Mouse (Mus musculus) cerebellum, postnatal 14 days (tissue): ENCODE data around the gene Elob.
A peak's percentile ranks its signal among the peaks of the same experiment; 100 is the strongest.

ENCODE experiments used
- DNase-seq, 2 experiments: peaks; one replicate each; pipeline ENCODE4 v3.0.0; 2021; ENCODE audit warnings: mixed read lengths in 2 of 2

Elob gene

DNA sequence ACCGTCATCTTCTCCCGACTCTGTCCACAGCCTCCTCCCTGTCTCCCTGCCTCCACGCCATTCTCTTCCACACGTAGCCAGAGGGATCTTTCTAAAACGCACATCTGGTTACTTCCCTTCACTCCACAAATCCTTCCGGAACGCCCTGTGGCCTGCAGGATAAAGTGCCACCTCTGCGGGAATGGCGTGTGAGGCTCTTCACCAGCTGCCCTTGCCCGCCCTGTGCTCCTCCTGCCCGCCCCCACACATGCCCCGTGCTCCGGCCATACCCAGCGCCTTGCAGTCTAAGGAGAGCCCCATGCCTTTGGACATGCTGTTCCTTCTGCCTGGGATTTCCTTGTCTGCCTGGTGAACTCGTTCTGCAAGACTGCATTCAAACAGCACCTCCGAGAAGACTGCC lies 5.9 kb downstream of the Elob start:
- no peak for DNase-seq

GRCm38 (mm10) chr17:23822094-23822493 lies 6.8 kb downstream of the Elob start:
- peak in 1 of 2 experiments; percentile 35 for DNase-seq

DNA sequence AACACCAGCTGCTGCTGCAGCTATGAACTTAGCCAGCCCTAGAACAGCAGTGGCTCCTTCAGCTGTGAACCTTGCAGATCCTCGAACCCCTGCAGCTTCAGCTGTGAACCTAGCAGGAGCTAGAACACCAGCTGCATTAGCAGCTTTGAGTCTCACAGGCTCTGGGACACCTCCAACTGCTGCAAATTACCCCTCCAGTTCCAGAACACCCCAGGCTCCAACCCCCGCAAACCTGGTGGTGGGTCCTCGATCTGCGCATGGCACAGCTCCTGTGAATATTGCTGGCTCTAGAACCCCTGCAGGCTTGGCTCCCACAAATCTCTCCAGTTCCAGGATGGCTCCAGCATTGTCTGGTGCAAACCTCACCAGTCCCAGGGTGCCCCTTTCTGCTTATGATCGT lies 8.2 kb downstream of the Elob start:
- DNase-seq = no peak

- DNase-seq = no peak
Observed at GRCm38 (mm10) chr17:23819235-23819634, 9.7 kb downstream of the Elob start.

DNA sequence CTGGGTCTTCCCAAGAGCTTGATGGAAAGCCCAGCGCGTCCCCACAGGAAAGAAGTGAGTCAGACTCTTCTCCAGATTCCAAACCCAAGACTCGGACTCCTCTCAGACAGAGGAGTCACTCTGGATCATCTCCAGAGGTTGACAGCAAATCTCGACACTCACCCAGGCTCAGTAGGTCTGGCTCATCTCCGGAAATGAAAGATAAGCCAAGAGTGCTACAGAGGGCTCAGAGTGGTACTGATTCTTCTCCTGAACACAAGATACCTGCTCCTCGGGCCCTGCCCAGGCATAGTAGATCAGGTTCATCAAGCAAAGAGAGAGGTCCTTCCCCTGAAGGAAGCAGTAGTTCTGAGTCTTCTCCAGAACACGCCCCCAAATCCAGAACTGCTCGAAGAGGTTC lies 10.4 kb downstream of the Elob start:
- no peak for DNase-seq

GRCm38 (mm10) chr17:23815641-23816040 lies 13.3 kb downstream of the Elob start:
- no peak for DNase-seq

GRCm38 (mm10) chr17:23807918-23808317 lies 21.0 kb downstream of the Elob start:
- no peak for DNase-seq

GRCm38 (mm10) chr17:23806867-23807266 lies 22.1 kb downstream of the Elob start:
- peak; percentile 62 to 66 for DNase-seq

GRCm38 (mm10) chr17:23804426-23805085 lies 24.4 kb downstream of the Elob start:
- DNase-seq = no peak

DNA sequence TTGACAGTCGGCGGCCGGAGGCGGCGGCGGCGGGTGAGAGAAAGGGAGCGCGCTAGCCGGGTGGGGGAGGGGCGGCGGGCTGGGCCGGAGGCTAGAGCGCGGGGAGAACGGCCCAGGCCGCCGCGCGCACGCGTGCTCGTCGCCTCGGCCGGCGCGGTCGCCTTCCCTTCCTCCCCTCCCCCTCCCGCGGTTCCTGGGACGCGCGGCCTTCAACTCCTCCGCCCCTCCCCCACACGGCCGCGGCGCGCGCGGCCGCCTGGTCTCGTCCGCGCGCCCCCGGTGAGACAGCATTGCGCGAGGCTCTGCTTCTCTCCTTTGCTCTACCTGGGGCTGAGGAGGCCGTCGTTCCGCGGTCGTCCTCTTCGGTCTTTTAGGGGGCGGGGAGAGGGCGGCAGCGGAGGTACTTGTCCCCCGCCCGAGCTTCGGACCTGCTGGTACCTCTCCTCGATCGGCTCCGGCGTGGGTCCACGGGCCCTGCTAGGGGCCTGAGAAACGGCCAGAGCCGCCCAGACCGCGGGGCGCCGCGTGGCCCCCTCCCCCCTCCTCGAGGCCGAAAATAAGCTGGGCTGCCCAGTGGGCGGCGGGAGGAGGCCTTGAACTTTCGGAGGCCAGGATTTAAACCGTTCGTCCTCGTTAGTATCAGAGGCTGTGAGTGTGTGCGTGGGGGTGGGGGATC lies 25.4 kb downstream of the Elob start:
- DNase-seq = peak; percentile 90 to 95

- peak; percentile 98 to 99 for DNase-seq
Observed at GRCm38 (mm10) chr17:23802746-23803365, 26.1 kb downstream of the Elob start.

DNA sequence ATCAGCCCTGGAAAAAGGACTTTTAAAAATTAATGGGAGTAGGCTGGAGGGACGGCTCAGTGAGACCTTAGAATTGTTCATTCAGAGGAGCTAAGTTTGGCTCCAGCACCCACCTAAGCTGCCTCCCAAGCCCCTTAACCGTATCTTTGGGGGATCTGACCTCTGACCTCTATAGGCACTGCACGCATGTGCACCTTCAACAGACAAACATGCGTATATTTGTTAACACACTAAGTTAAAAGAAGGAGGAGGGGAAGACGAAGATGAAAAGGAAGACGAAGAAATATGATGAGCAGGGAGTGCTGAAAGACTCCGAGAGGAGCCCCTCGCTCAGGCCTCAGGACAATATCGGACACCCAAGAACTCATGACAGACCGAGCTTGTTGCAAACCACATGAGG lies 27.3 kb downstream of the Elob start:
- DNase-seq = no peak

DNA sequence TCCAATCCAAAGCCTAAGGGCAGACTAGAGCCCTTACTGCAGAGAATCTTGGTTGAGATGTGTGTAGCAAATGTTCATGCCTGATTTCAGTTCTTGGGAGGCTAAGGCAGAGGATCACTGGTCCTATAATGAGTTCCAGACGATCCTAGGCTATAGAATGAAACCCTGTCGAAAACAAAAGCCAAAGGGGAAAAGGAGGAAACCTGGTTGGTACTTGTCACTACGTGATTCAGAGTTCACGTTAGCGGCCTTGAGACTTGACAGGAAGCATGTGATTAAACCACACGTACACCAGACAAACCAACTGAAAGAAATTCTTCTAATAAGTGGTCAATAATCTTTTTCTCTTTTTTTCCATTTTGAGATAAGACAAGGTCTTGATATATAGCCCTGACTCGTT lies 31.6 kb downstream of the Elob start:
- DNase-seq = no peak

DNA sequence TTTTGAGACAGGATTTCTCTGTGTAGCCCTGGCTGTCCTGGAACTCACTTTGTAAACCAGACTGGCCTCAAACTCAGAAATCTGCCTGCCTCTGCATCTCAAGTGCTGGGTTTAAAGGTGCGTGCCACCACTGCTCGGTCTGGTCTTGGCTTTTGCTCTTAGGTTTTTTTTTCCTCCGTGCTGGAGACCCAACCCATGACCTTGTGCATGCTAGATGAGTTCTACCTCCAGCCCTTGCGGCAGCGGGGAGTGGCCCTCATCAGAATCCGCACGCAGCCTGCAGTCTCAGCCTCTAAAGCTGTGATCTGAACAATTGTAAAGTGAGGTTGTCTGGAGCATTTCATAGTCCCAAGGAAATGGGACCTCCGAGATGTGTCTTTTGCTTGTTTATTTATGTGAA lies 33.6 kb downstream of the Elob start:
- no peak for DNase-seq

DNA sequence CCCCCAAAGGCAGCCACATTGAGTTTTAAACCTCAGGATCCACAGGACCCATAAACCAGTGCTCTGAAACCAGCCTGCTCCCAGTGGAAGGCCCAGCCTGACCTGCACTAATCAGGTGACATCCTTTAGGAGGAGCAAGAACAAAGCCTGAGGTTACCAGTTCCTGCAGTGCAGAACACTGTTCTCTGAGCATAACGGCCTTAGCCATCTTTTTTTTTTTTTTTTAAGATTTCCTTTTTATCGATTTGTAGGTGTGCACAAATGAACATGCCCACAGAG lies 37.9 kb downstream of the Elob start:
- DNase-seq = no peak

- peak; percentile 65 to 71 for DNase-seq
Observed at GRCm38 (mm10) chr17:23790269-23791078, 38.5 kb downstream of the Elob start, which contains the start of gene Srrm2. Srrm2 (plus strand) TSS chr17:23790532.

GRCm38 (mm10) chr17:23789749-23790268 lies 39.1 kb downstream of the Elob start:
- DNase-seq = no peak

- no peak for DNase-seq
Observed at GRCm38 (mm10) chr17:23788973-23789372, 40.0 kb downstream of the Elob start.

DNA sequence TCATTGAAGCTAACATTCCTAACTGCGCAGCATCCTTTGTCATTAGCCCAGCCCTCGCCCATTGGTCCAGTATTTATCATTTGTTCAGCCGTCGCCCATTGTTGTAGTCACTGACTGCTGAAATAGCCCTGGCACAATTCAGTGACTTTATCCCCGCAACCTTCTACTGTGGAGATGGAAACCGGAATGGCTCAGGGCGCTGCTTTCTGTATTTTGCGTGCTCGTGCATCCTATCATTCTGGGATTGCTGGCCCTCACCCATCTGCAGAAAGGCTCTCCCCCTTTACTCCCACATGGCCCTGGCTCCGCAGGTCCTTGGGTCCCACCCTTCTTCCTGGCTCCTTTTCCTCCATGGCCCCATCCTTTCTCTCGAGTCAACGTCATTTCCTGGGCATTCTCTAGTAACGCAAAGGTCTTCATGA lies 42.4 kb downstream of the Elob start:
- DNase-seq = peak; percentile 65 to 70

GRCm38 (mm10) chr17:23785561-23786471 lies 43.1 kb downstream of the Elob start, which contains the start of gene Flywch2:
Flywch2 (minus strand) TSS chr17:23786081.
- peak; percentile 96 to 97 for DNase-seq

- no peak for DNase-seq
Observed at GRCm38 (mm10) chr17:23783352-23783751, 45.6 kb downstream of the Elob start.

DNA sequence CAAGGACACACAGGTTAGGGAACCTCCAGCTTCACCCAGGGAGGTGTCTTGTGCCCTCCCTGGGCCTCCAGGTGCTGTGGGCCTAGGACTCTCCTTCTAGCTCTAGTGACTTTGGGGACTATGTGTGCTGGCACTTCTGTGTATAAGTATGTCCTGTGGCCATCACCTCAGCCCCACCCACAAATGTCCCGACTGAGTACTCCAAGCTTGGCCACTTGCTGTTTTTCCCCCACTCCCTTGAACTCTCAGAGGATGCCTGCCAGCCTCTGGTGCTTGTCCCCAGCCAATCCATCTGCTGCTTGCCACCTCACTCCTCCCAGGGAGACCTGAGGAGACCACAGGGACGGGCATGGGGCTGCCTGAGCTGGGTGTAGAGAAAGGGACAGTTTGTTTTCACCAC lies 50.5 kb downstream of the Elob start:
- no peak for DNase-seq
